Mouse (Mus musculus): Measurements from ENCODE around the gene Crybg1. TPM values are rescaled to one million over a fixed set of nuclear protein-coding genes. Genes with fewer than 3 reads are reported as not detected.
A peak's percentile ranks its signal among the peaks of the same experiment; 100 is the strongest.

Gene Crybg1
- polyA plus RNA-seq, 1 experiment from 2014 or later = 25.5 TPM

DNA sequence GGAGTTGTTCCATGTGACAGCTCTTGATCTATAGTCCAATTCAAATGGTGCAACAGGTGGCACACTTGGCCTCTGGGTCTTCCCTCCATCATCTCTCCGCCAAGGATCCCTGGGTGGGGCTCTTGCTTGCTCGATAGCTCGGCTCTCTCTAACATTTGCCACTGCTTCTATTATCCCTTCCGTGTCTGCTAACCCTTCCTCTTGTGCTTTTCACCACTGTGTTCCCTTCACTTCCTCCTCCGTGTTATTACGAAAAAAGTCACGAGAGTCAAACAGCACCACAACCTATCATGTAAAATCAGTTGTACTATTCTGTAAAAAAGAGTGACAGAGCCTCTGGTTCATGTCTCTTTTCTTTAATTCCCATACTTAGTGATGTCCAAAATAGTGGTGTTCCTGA is 137.2 kb downstream of the Crybg1 start:
- in situ Hi-C loops (cut with MboI; ENCODE audit: low pct_unique_long_range_greater_than_20kb) = no loop called here
- DNase-seq (ENCODE audit: low read depth, low spot score) (no peak), ATAC-seq (no peak)
- CTCF ChIA-PET = no interaction called here
- no peaks in the 10 kb centered on the region for H3K27me3 ChIP-seq
- no peak for TF ChIP-seq CTCF (IDR thresholded peaks at IDR 0.05)
- POLR2A ChIA-PET = no interaction called here

DNA sequence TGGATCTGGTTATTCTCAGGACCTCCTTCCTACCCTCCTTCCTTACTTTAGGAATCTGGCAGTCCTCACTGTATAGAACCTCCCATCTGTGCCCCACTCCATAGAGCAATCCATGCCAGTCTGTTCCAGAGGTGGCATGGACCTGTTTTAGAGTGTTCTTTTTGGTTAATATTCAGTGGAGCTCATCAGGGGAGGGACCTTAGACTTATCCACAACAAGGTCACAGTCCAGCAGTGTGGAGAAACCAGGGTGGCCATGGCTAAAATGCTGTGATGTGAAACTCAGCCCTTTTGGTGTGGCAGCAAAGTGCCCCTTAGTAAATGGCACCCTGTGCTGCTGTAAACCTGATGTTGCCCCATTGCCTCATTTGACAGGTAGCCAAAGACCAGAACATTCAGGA is 139.8 kb downstream of the Crybg1 start:
- no peaks in the 10 kb centered on the region for H3K27me3 ChIP-seq
- ChIA-PET POLR2A (no interaction called here), CTCF (no interaction called here)
- no peak for TF ChIP-seq CTCF (IDR thresholded peaks at IDR 0.05)
- ATAC-seq (no peak), DNase-seq (ENCODE audit: low read depth, low spot score) (no peak)
- in situ Hi-C loops (cut with MboI; ENCODE audit: low pct_unique_long_range_greater_than_20kb) = no loop called here

DNA sequence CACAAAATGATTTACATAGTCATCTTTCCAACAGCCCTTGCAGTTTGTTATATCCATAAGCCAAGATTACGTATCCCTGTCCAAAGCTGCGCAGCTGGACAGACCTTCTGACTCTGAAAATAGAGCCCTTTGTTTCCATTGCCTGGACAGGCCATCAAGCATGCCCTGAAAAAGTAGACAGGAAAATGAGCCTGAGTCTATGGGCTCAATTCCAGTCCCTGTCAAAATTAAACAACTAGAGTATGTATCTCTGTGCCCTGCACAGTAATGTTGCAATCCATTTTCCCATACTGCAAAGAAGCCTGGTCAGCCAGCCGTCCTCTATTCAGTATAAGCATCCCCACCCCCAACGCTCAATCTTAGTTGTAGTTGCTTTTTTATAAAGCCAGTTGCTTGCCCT is 141.8 kb downstream of the Crybg1 start:
- DNase-seq (ENCODE audit: low read depth, low spot score) (no peak), ATAC-seq (no peak)
- CTCF ChIA-PET = no interaction called here
- no peaks in the 10 kb centered on the region for H3K27me3 ChIP-seq
- in situ Hi-C loops (cut with MboI; ENCODE audit: low pct_unique_long_range_greater_than_20kb) = no loop called here
- POLR2A ChIA-PET = no interaction called here
- TF ChIP-seq CTCF (IDR thresholded peaks at IDR 0.05) = no peak

DNA sequence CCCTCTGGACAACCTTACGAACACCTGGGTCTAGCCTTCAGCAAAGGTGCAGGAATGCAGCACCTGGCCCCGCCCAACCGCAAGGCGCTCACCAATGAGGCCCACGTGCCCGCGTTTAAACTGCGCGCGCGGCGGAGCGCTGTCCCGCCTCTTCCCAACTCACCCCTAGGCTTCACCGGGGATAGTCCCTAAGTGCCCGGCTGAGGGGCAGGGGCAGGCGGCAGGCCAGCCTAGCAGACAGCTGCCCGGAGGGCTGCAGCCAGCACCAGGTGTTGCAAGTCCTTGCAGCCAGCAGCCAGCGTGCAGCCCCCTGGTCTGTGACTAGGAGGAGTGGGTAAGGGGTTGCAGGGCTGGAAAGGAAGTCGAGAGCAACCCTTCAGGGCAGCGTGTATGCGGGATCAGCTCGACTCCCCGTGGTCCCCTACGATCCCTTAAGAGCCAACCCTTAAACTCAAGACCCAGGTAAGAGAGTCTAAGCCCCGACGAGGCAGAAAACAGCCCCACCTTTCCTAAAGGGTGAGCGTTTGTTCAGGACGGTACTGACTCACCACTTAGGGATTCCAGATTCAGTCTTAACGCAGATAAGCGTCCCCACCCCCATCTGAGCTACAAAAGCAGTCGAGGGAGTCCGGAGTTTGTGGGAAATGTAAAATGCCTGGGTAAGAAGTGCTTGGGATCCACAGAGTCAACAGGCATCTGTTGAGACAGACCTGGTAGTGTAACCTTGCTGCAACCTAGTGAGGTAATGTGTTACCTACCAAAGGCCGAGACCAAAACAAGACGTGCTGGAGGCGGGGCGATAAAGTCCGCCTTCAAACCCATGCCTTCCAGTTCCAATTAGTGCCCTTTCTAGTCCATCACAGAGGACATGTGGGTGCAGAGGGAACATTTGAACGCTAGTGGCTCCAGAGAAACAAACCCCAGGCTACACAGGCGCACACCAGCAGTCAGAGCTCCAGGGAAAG is 142.7 kb downstream of the Crybg1 start:
- in situ Hi-C loops (cut with MboI; ENCODE audit: low pct_unique_long_range_greater_than_20kb) = no loop called here
- no peak for DNase-seq (ENCODE audit: low read depth, low spot score)
- ChIA-PET CTCF (no interaction called here), POLR2A (interaction anchor here (1.1 kb wide), 1 partner anchor 10 kb away, joined by 3 read pairs; no protein-coding TSS in a partner anchor)
- H3K27me3 ChIP-seq = no peaks in the 10 kb centered on the region
- TF ChIP-seq CTCF (IDR thresholded peaks at IDR 0.05) = no peak
- peak; percentile 33 for ATAC-seq

DNA sequence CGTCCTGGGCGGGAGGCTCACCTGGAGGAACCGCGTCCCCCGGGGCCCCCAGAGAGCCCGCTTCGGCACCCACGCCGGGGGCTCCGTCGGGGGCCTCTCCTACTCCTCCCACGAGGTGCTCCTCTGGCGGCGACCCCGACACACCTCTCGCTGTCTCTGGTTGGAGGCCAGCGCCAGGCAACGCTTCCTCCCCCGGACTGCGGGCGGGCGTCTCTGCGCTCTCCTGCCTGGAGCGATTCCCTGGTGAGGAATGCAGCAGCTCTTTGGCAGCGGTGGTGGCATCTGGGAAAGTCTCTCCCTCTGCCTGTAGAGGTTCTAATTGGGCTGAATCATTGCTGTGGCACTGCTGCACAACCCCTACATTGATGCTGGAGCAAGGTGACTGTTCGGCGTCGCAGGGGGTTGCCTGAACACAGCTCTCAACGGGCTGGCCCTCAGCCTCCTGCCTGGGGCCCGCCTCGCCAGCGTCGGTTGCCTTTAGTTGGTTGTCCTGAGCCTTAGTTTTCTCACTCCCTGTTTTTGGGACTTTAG is 144.4 kb downstream of the Crybg1 start:
- H3K27me3 ChIP-seq = no peaks in the 10 kb centered on the region
- POLR2A ChIA-PET = interaction anchor here (0.8 to 2.3 kb wide), 3 partner anchors 31 to 61 kb away, joined by 3 to 4 read pairs (median 3); no protein-coding TSS in a partner anchor

DNA sequence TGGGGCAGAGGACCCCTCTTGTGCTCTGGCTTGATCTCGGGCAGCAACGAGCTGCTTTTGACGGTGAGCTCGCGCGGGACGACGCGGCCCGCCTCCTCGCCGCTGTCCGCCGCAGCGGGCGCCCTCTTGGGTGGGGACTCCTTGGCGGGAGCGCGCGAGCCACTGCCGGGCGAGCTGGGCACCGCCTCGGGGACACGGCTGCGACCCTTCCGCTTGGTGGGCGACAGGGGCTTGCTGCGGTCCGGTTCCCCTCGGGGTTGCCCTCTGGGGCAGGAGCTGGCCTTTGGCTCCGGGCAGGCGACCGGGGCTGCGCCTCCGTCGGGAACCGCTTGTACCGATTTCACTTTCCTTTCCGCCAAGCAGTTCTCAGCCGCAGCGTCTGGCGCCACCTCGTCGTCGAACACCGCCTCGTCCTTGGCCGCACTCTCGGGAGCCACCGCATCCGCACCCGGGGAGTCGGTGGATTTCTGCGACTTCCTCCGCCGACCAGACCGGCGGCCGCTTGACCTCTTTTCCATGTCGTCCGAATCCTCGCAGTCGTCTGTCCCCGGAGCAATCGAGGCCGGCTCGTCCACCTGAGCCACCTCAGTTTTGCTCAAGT is 145.0 kb downstream of the Crybg1 start:
- ATAC-seq (peak; percentile 46), DNase-seq (ENCODE audit: low read depth, low spot score) (no peak)
- in situ Hi-C loops (cut with MboI; ENCODE audit: low pct_unique_long_range_greater_than_20kb) = loop anchor here (5.0 kb wide), 1 partner anchor 64 kb away; no protein-coding TSS in a partner anchor
- H3K27me3 ChIP-seq = no peaks in the 10 kb centered on the region
- CTCF ChIA-PET = interaction anchor here (0.8 to 1.5 kb wide), 5 partner anchors 35 to 68 kb away, joined by 3 to 5 read pairs (median 3); no protein-coding TSS in a partner anchor
- no peak for TF ChIP-seq CTCF (IDR thresholded peaks at IDR 0.05)
- POLR2A ChIA-PET = interaction anchor here (0.8 to 2.3 kb wide), 3 partner anchors 30 to 62 kb away, joined by 3 to 4 read pairs (median 3); no protein-coding TSS in a partner anchor

More for the DNA sequence above, 144.4 kb downstream of the Crybg1 start:
- no peak for TF ChIP-seq CTCF (IDR thresholded peaks at IDR 0.05)
- in situ Hi-C loops (cut with MboI; ENCODE audit: low pct_unique_long_range_greater_than_20kb) = loop anchor here (5.0 kb wide), 1 partner anchor 63 kb away; no protein-coding TSS in a partner anchor
- CTCF ChIA-PET = interaction anchor here (1.5 kb wide), 1 partner anchor 67 kb away, joined by 5 read pairs; no protein-coding TSS in a partner anchor
- ATAC-seq (peak; percentile 64), DNase-seq (ENCODE audit: low read depth, low spot score) (no peak)

DNA sequence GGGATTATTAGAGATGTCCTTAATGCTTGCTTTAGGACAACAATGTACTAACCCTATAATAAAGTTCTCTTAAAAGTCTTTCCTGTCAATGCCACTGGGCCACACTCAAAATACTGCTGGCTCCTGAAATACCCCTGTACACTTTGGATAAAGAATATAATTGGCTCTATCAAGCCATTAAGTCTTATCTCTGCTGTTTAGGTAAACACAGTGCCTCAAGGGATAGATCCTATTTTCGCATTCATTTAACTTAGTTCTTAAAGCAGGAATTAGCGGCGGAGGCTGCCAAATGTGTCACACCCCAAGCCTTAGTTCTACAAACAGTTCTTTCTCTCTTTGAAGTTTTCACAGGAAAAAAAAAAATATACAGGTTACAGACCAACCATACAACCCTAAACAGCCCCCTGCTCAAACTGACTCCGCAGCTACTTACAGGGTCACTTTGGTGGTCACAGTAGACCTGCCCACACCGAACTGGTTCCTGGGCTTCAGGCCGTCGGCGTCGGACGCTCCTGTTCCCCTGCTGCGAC is 145.6 kb downstream of the Crybg1 start:
- no peak for ATAC-seq
- CTCF ChIA-PET = interaction anchor here (0.8 to 1.5 kb wide), 7 partner anchors 34 to 68 kb away, joined by 3 to 5 read pairs (median 3); no protein-coding TSS in a partner anchor
- H3K27me3 ChIP-seq = no peaks in the 10 kb centered on the region
- POLR2A ChIA-PET = interaction anchor here (1.4 to 2.3 kb wide), 2 partner anchors 29 to 33 kb away, joined by 3 to 4 read pairs; no protein-coding TSS in a partner anchor
- DNase-seq (ENCODE audit: low read depth, low spot score) = no peak
- no peak for TF ChIP-seq CTCF (IDR thresholded peaks at IDR 0.05)
- in situ Hi-C loops (cut with MboI; ENCODE audit: low pct_unique_long_range_greater_than_20kb) = loop anchor here (5.0 kb wide), 1 partner anchor 64 kb away; no protein-coding TSS in a partner anchor

DNA sequence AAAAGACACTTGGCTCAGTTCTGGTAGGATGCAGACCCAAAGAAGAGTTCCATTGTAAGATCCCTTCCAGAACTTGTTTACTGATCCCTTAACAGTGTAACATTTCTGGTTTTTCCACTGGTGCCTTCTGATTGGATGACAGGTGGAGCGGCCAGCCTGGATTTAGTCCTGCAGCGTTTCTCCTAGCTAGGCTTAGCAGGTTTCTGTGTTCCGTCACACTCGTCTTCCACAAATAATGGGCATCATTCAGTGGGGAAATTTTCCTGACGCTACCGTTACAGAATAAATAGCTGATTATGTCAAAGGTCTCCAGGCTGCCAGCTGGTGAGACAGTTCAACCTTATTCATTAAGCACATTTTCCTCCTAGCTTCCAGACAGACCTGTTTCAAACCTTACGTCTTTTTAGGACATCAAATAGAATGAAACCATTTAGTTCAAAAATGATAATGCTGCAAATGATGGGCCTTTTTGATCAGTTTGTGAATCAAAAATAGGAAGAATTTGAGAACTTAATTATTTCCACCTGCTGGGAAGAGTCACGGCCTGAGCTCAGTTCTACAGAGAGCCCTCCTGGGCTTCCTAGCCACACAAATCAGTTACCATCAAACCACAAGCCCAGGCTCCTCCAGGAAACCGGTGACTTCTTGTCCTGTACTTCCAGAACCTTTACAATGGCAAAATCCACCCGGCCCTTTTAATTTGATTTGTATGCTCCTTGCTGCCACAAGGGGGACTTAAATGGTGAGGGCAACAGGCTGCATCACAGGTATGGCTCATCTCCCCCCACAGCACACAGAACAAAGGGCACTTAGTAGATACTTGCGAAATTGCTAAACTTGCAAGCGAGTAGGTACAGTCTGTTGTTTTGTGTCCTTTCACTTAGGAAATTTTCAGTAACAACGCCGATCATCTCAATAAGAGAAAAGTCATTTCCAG is 146.4 kb downstream of the Crybg1 start:
- POLR2A ChIA-PET = interaction anchor here (1.4 to 2.3 kb wide), 2 partner anchors 29 to 32 kb away, joined by 3 to 4 read pairs; no protein-coding TSS in a partner anchor

More for the DNA sequence above, 146.4 kb downstream of the Crybg1 start:
- DNase-seq (ENCODE audit: low read depth, low spot score) (no peak), ATAC-seq (no peak)
- H3K27me3 ChIP-seq = no peaks in the 10 kb centered on the region
- TF ChIP-seq CTCF (IDR thresholded peaks at IDR 0.05) = no peak
- CTCF ChIA-PET = interaction anchor here (0.8 to 1.5 kb wide), 7 partner anchors 28 to 69 kb away, joined by 3 to 7 read pairs (median 5); no protein-coding TSS in a partner anchor
- in situ Hi-C loops (cut with MboI; ENCODE audit: low pct_unique_long_range_greater_than_20kb) = loop anchor here (5.0 kb wide), 1 partner anchor 65 kb away; no protein-coding TSS in a partner anchor
